22 mouse cellular contexts compared by ENCODE assay signal in the genomic region with DNA sequence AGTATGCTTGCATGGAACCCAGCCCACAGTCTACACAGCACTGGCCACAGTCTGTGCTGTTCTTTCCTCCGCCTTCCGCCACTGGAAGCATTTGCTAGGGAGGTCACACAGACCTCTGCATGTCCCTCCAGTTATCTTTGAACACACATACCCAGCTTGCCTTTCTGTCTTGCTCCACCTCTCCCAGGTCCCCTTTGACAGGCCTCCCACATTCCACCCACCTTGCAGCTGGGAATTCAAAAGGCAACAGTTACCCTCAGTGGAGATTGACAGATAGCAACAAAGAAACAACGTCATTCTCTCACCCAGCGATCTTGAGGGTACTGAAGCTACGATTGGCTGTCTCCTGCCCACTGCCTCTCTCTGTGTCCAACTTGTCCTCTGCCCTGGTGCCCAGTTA.
DNase-seq lines count a peak whose midpoint lies in the region; ATAC-seq and TF ChIP-seq lines count a peak whose summit lies in the region.
"Had no signal": no experiment of that assay in that cellular context is flagged by ENCODE, and none has a peak within 500 bp of the region (broad histone marks: within the 10 kb centered on the region; RNA-seq: fewer than 3 reads in every experiment).

No protein-coding gene starts in this region.

- no peaks in the 10 kb centered on the region for H3K27me3 ChIP-seq in heart, embryonic 15.5 days
- H3K27me3 ChIP-seq in limb, embryonic 10.5 days (ENCODE audit: low read depth, poor library complexity, severe bottlenecking) = no peaks in the 10 kb centered on the region
- H3K27me3 ChIP-seq: embryonic facial prominence, embryonic 13.5 days; forebrain, embryonic 12.5 days; hindbrain, embryonic 12.5 days; liver, embryonic 15.5 days; lung, embryonic 15.5 days; midbrain, embryonic 15.5 days; neural tube, embryonic 12.5 days had no signal

- no peaks in the 10 kb centered on the region for H3K9me3 ChIP-seq in heart, embryonic 15.5 days (replicated peaks)
- no peaks in the 10 kb centered on the region for H3K9me3 ChIP-seq in limb, embryonic 10.5 days (replicated peaks)
- H3K9me3 ChIP-seq: embryonic facial prominence, embryonic 13.5 days; forebrain, embryonic 12.5 days; hindbrain, embryonic 12.5 days; liver, embryonic 15.5 days; lung, embryonic 15.5 days; midbrain, embryonic 15.5 days; neural tube, embryonic 12.5 days had no signal

- no peak overlapping the region for H3K4me2 ChIP-seq in heart, embryonic 15.5 days
- H3K4me2 ChIP-seq: embryonic facial prominence, embryonic 13.5 days; forebrain, embryonic 12.5 days; hindbrain, embryonic 12.5 days; liver, embryonic 15.5 days; lung, embryonic 15.5 days; midbrain, embryonic 15.5 days; neural tube, embryonic 12.5 days had no signal

- H3K4me1 ChIP-seq in heart, embryonic 15.5 days (replicated peaks) = peaks cover 19% of the 10 kb centered on the region
- H3K4me1 ChIP-seq in limb, embryonic 10.5 days = no peaks in the 10 kb centered on the region
- H3K4me1 ChIP-seq: liver, embryonic 15.5 days; midbrain, embryonic 15.5 days; neural tube, embryonic 12.5 days had no signal

- H3K27ac ChIP-seq in heart, embryonic 15.5 days = peak overlapping the region; percentile 76
- peak overlapping the region; percentile 46; the same call in 1 of the 2 replicates for H3K27ac ChIP-seq in layer of hippocampus, adult 2 months
- H3K27ac ChIP-seq in limb, embryonic 10.5 days = peak overlapping the region; percentile 25; the same call in 1 of the 2 replicates
- H3K27ac ChIP-seq: embryonic facial prominence, embryonic 13.5 days; forebrain, embryonic 12.5 days; hindbrain, embryonic 12.5 days; liver, embryonic 15.5 days; macrophage; midbrain, embryonic 15.5 days; neural tube, embryonic 12.5 days had no signal

- no peak overlapping the region for H3K9ac ChIP-seq in heart, embryonic 15.5 days
- H3K9ac ChIP-seq: embryonic facial prominence, embryonic 13.5 days; forebrain, embryonic 12.5 days; hindbrain, embryonic 12.5 days; liver, embryonic 15.5 days; lung, embryonic 15.5 days; midbrain, embryonic 15.5 days; neural tube, embryonic 12.5 days had no signal

- no peak overlapping the region for H3K4me3 ChIP-seq in heart, embryonic 15.5 days
- no peak overlapping the region for H3K4me3 ChIP-seq in layer of hippocampus, adult 2 months
- no peak overlapping the region for H3K4me3 ChIP-seq in limb, embryonic 10.5 days
- H3K4me3 ChIP-seq: embryonic facial prominence, embryonic 13.5 days; erythroblast, embryonic 14.5 days; forebrain, embryonic 12.5 days; gastrocnemius, adult 2 months; hindbrain, embryonic 12.5 days; liver, embryonic 15.5 days; lung, embryonic 15.5 days; midbrain, embryonic 15.5 days; neural tube, embryonic 12.5 days had no signal

- TF ChIP-seq CTCF in layer of hippocampus, adult 2 months (conservative IDR thresholded peaks at IDR 0.05) = no peak

- 44% methylated on average over 5 of the region's 5 CpGs for WGBS in heart, embryonic 15.5 days
- 75% methylated on average over 5 of the region's 5 CpGs for WGBS in limb, embryonic 10.5 days

- no peak for DNase-seq in frontal cortex, postnatal 14 days (ENCODE audit: low spot score in 2 of 2)
- DNase-seq in heart, adult 9 months (ENCODE audit: low spot score in 2 of 2) = no peak
- peak; percentile 63 to 70 for DNase-seq in layer of hippocampus, adult 2 months (ENCODE audit: low spot score in 2 of 2)
- no peak for DNase-seq in layer of hippocampus, adult 8-10 months (ENCODE audit: low spot score in 2 of 2)
- no peak for DNase-seq in limb, embryonic 10.5 days (ENCODE audit: low spot score)
- DNase-seq: adrenal gland, adult 8-10 months; gastrocnemius, adult 2 months; liver; right cerebral cortex, postnatal 25 days; thymus, postnatal 25 days had no signal

- ATAC-seq in frontal cortex, adult (ENCODE audit: low TSS enrichment) = peak; percentile 58; the same call in 1 of the 2 replicates
- no peak for ATAC-seq in heart, embryonic 15.5 days (replicated peaks; ENCODE audit: insufficient number of reproducible peaks, insufficient read depth, low FRiP score, low read depth)
- ATAC-seq: activated CD4-positive, CD25-positive, alpha-beta regulatory T cell, adult 4 months; midbrain, embryonic 15.5 days had no signal

- no peaks in the 10 kb centered on the region for H3K36me3 ChIP-seq in heart, embryonic 15.5 days
- no peaks in the 10 kb centered on the region for H3K36me3 ChIP-seq in limb, embryonic 10.5 days
- H3K36me3 ChIP-seq: embryonic facial prominence, embryonic 13.5 days; forebrain, embryonic 12.5 days; hindbrain, embryonic 12.5 days; liver, embryonic 15.5 days; lung, embryonic 15.5 days; midbrain, embryonic 15.5 days; neural tube, embryonic 12.5 days had no signal

Comparison
In these comparisons a context has a peak if more than half of its experiments do, and no peak if none do; other contexts are left out.
1. DNase-seq: peak in layer of hippocampus, adult 2 months (2 of 2); none in frontal cortex, postnatal 14 days (0 of 2), heart, adult 9 months (0 of 2), layer of hippocampus, adult 8-10 months (0 of 2) and limb, embryonic 10.5 days (single experiment).
2. H3K27ac ChIP-seq: peak in every context shown above with its lines; median percentile 76 in heart, embryonic 15.5 days; 46 in layer of hippocampus, adult 2 months; 25 in limb, embryonic 10.5 days.